Mouse (Mus musculus) erythroid progenitor cell, adult 5-6 weeks (primary cell): Measurements from ENCODE around the gene Olfr1380. TPM values are rescaled to one million over a fixed set of nuclear protein-coding genes. Genes with fewer than 3 reads are reported as not detected.
"Not testable (repeated sequence)": the region's sequence is repeated elsewhere in the genome, so short reads cannot be mapped to it uniquely, and the experiment has no call there.

Source experiments
- ATAC-seq: replicated peaks from 2 replicates; pipeline ENCODE4 v1.8.0; 2016; ENCODE audit warnings: moderate number of reproducible peaks, mild to moderate bottlenecking, moderate TSS enrichment, inconsistent platforms; ENCODE audit not compliant: poor library complexity, low FRiP score, severe bottlenecking
- total RNA-seq, 2 experiments: library from RNA; stranded (forward) in 1 of 2; stranded (reverse) in 1 of 2; fragments of 150-400 nt in 1 of 2; fragments of 186-747, 209-891 nt in 1 of 2; gene quantifications; 2 replicates each; pipeline versions ENCODE4 v1.2.3 to v1.2.4; 2015 to 2017; ENCODE audit warnings: low replicate concordance in 2 of 2

The Olfr1380 gene
- total RNA-seq (2015; ENCODE audit: low replicate concordance) (not detected in 2 replicates), total RNA-seq (2017; ENCODE audit: low replicate concordance) (not detected in 2 replicates)

DNA sequence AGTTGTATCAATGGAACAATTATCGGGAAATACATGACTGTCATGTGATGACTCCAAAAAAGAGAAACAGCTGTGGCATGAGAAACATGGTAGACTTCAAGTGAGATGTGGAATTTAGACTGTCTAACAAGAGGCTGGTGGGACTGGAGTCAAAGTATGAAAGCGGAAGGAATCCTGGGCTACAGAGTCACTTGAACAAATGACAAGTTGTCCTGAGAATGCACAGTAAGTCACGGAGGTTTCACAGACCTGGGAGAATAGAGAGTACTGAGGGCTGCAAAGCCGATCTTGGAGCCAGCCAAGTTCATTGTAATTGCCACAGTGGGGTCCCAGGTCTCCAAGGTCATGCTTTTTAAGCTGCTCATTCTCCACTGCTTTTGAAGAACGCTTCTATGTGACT, at the start of gene Olfr1380:
Gene Olfr1380, plus strand, starts transcription at position 301 of the 400 bp plus-strand sequence.
- not testable (repeated sequence) for ATAC-seq

DNA sequence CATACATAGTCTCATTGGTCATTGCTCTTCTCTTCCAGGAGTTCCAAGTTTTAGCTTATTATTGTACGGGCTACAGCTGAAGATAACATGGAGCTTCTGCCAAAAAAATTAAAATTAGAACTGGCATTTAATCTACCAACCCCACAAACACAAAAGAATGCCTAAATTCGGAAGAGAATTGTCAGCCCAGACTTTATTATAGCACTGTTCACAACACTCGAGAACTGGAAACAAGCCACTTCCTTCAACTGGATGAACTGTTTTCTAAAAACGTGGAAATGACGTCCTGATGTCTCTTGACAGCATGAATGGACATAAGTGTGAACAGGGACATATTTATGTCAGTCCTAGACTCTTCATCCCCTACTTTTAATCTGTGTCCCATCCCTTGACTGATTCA, 38.6 kb upstream of the Olfr1380 start:
- ATAC-seq: no peak

DNA sequence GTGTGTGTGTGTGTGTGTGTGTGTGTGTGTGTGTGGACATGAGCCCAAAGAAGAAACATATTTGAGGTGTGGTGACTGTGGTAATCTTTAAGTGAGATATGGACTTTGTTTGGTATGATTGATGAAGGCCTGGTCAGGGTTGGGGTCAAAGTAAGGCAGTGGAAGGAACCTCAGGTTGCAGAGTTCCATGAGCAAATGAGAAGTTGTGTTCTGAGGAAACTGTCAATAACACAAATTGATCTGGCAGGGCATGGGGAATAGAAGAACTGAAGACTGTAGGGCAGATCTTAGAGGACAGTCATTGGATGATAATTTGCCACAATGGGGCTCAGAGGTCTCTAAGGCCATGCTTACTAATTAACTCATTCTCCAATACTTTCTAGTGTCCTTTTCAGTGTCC, 37.3 kb upstream of the Olfr1380 start, which contains the start of gene Olfr1383:
Gene Olfr1383, plus strand, starts transcription at position 301 of the 400 bp plus-strand sequence.
- ATAC-seq: no peak

DNA sequence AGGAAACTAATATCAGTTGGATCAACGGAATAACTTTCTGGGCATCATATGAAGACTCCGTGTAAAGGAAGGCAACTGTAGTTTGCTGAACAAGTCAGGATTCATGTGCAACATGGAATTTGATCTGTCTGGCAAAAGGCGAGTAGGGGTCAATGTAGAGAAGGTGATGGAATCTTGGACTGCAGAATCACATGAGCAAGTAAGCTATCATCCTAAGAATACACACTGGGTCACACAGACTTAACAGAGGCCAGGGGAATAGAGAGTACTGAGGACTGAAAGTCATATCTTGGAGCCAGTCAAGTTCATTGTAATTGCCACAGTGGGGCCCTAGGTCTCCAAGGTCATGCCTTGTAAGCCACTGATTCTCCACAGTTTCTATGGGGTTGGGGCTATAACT, 28.7 kb upstream of the Olfr1380 start, which contains the start of gene Olfr1382:
Gene Olfr1382, plus strand, starts transcription at position 301 of the 400 bp plus-strand sequence.
- ATAC-seq: no peak

DNA sequence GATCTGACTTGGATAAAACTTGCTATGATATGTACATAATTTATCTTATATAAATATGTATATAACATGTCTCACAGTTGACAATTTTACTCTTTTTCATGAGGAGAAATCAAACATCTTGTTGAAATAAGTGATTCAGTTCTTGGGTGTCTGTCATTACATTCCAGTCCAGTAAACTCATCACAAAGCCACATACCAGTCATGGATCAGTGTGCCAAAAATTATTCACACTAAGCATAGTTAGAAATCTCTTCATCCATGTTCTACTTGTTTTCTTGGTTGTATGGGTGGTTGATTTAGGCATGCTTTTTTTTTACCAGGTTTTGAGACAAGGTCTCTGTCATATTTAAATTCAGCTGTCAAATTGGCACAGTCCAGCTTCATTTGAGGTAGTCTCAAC, 23.9 kb upstream of the Olfr1380 start:
- ATAC-seq: no peak

DNA sequence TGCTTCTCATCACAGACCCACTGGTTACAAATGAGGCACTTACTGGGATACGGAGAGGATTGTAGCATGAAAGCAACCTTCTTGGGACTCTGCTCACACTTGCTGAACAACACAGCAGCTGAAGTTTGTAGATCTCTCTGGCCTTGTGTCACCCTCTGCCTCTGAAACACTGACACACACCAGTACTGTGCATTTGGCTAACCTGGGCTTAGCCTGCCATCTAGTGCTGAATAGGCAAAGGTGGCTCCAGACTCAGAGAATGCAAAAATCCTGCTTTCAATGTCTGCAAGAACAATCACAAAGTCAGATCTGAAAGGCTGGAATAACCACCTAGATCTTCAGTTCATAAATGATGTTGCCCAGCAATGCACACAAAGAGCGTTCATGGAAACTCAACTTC, 20.0 kb upstream of the Olfr1380 start:
- not testable (repeated sequence) for ATAC-seq

DNA sequence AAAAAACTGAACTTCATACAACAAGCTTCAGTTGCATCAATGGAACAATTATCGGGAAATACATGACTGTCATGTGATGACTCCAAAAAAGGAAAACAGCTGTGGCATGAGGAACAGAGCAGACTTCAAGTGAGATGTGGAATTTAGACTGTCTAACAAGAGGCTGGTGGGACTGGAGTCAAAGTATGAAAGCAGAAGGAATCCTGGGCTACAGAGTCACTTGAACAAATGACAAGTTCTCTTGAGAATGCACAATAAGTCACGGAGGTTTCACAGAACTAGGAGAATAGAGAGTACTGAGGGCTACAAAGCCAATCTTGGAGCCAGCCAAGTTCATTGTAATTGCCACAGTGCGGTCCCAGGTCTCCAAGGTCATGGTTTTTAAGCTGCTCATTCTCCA, 13.5 kb upstream of the Olfr1380 start, which contains the start of gene Olfr1381:
Gene Olfr1381, plus strand, starts transcription at position 301 of the 400 bp plus-strand sequence.
- ATAC-seq: not testable (repeated sequence)

DNA sequence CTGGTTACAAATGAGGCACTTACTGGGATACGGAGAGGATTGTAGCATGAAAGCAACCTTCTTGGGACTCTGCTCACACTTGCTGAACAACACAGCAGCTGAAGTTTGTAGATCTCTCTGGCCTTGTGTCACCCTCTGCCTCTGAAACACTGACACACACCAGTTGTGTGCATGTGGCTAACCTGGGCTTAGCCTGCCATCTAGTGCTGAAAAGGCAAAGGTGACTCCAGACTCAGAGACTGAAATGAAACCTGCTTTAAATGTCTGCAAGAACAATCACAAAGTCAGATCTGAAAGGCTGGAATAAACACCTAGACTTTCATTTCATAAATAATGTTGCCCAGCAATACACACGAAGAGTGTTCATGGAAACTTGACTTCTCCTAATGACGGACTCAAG, 2.6 kb upstream of the Olfr1380 start:
- not testable (repeated sequence) for ATAC-seq

DNA sequence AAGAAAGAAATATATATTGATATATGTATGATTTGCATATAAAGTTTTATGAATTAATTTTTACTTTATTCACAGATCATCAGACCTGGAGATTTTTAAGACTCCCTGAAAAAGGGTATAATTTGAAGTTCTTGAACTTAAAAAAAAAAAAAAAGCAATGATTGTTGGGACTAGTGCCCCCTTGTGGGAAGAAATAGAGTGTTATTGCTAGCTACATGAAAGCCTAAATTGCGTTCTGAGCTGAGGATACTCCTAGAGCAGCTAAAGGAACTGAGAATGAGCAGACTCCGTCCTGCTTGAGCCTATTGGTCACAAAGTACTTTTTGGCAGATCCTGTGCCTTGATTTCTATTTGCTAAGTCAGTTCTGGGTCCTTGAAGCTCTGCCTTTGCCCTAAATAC, 18.4 kb downstream of the Olfr1380 start:
- ATAC-seq: not testable (repeated sequence)

DNA sequence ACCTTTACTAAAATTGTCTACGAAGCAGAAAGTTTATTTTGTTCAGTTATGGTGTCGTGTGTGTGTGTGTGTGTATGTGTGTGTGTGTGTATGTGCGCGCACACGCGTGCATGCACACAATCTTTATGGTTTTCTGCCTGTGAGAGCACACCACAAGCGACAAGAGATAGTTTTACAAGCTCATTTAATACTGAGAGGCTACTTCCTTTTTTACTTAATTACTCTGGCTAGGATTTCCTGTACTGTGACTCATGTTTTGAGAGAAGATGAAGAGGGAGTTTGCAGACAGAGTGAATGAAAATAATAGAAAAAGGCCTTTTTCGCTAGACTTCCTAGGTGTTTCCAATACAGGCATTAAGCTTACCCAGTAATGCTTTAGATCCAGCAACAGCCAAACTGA, 23.8 kb downstream of the Olfr1380 start:
- ATAC-seq: not testable (repeated sequence)

DNA sequence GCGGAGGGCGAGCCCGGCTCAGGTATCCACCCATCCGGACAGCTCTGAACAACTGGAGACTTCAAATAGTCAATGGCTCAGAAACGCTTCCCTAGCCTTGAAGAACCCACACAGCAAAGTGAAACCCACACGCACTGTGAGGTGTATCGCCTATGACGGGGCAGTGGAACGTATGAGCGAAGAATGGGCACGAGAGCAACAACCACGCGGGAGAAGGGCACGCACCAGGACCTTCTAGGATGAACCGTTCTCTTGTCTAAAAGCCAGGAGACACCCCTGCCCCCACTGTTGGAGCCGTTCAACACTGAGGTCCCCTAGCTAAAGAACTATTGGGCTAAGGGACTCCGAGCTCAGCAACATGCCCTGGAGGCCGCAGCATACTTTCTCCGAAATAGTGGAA, 33.5 kb downstream of the Olfr1380 start:
- ATAC-seq: no peak

DNA sequence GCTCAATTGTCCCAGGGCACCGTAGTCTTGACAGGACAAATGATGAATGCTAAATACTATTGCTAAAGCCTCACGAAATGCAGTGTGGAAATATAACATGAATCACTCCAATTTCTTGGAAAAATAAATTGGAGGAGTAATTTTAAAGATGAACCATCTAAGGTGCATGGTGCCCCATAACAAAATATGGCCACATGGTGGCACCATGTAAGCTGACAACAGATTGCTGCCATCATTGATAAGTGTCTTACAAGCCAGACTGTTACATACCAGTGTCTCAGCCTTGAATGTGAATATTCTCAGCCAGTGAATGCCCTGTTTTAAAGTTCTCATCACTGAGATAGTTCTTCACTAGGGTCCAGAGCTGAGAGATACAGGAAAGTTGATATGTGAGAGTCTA, 40.5 kb downstream of the Olfr1380 start:
- ATAC-seq: not testable (repeated sequence)

DNA sequence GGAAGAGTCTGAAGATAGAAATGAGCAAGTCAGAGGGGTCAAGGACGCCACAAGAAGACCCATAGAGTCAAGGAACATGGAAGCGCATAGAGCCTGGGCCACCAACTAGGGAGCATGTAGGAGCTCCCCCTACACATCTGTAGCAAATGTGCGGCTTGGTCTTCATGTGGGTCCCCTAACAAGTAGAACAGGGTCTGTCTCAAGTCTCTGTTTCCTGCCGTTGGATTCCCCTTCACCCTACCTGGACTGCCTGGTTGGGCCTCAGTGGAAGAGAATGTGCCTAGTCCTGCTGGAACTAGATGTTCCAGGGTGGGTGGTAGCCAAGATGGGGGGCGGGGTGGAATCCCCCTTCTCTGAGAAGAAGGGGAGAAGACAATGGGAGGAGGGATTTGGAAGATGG, 51.6 kb downstream of the Olfr1380 start:
- ATAC-seq: not testable (repeated sequence)

DNA sequence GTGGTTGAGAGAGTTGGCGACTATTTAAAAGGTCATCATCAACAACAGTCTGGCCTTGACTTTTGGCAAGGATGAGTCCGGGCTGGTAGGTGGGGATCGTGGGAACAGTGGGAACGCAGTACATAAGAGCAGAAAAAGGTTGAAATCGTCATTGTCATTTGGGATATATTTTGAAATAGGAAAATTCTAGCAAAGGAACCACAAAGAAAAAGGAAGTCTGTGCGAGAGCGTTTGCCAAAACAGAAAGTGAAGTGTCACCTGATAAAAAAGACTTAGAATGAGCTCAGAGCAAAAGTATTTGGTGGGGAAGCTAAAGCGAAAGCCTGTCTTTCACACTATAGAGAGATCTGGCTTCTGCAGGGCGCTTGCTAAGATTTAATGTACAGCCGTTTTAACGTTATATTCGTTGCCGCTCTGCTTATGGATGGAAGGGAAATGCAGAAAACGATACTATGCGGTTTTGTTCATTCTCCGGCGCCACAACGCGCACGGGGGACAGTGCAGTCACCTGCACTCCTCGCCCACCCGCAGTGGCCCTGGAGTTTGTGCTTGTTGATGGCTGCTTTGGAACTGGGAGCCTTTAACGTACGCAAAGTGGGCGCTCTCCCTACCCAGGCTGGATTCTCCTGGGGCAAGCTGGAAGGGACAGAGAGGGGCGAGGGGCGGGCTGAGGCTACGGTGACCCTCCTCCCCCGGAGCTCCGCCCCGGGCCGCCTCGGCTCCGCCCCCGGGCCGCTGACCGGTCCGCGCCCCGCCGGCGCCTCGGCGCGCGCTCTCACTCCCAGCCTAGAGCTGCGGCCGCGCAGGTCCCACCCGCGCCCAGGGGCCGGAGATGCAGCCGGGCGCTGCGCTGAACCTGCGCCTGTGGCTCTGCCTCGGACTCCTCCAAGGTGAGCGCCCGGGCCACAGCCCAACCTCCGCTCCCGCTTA, 52.5 kb downstream of the Olfr1380 start, which contains the start of gene Flt4:
Gene Flt4, plus strand, starts transcription at position 326 of the 930 bp plus-strand sequence.
- not testable (repeated sequence) for ATAC-seq

DNA sequence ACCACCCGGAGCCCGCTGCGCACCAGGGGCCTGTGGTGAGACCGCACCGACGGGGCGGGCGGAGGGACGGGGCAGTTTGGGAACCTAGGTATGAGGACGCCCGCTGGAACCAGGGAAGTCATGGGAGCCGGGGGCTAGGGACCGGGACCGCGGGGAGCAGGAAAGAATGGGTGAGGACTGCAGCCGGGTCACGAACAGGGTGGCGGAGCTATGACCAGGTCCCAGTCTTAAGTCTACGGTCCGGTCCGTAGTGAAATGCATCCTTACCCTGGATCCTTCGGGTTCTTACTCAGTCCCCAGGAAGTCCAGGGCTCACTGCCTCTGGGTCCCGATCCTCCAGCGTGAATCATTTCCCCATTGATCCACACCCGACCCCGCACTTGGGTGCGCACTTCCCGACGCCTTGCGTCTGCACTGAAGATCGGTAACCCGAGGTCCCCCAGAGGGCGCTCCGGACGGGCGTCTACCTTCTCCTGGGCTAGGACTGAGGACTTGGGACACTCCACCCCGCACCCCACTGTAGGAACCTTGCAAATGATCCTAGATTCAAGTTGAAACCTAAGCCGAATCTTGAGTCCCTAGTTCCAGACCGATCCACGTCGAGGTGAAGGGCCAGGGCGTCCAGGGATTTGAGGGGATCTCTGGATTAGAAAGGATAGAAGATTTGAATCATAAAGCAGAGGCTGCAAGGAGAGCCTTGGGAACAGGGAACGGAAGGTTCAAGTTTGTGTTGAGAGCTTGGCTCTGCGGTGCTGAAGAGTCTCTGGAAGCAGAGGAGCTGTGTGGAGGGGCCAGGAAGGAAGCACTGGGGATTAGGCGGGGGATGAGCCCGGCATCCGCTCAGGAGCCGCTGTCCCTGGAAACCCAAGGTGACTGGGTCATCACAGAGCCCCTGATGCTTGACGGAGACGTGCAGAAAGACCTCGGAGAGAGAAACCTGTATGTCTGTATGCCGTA, 53.5 kb downstream of the Olfr1380 start:
- ATAC-seq: not testable (repeated sequence)

DNA sequence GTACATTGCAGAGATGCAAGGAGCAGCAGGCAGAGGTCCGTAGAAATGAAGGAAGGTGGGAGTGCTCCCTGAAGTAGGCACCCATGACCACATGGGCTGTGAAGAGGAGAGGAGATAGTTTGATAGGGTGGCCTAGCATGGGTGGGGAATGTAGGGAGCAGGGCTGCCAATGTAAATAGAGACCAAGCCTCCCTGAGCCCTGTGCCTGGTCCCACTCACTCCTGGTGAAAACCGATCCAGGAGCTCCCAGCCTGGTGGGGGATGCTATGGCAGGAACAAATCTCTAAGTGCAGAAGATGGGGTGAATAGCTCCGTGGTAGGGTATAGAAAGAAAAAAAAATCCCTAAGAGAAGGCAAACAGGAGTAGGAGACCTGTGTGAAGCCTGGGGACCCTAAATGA, 54.7 kb downstream of the Olfr1380 start:
- not testable (repeated sequence) for ATAC-seq

DNA sequence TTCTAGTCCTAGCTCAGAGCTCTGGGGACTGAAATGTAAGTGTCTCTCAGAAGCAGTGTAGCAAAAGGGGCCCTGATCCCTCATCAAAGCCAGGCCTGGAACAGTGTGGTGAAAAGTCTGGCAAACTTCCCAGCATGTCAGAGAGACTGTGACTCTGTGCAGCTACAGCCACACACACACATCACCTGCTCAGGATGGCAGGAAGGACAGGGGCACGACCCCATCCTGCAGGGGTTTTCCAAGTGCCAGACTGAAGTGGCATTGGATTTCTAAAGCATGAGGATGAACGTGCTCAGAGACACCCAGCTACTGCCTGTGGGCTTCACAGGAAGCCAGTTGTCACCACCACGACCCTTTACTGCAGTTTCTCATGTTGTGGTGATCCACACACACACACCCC, 55.5 kb downstream of the Olfr1380 start:
- no peak for ATAC-seq

DNA sequence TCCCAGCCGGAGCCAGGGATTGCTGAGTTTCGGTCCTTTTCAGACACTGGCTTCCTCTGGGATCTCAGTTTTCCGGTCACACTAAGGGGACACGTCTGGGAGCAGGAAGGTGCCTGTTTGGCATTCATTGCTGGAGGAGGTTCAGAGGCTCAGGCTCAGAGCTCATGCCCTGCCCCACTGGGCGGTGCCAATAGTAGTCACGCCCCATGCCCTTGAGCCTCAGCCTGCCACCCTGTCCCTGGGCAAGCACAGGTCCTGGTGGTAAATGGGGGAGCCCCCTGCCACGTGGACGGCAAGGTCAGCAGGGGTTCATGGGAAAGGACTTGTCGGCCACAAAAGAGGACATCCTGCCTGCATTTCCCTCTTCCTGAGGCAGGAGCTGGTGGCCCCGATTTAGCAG, 56.7 kb downstream of the Olfr1380 start:
- 0 out of 2 replicates have a peak, but pooled peaks have one; percentile 35 for ATAC-seq
